Mouse (Mus musculus): ENCODE measurements at regions not wholly inside any gene's neighbourhood (a gene's known extent, or its start where the extent isn't known, plus 50 kb on each side); places are given as distances from the start of the nearest gene placed in this dataset.

- no peaks in the 10 kb centered on the region for H3K4me1 ChIP-seq (replicated peaks)
- no peak overlapping the region for H3K4me2 ChIP-seq (replicated peaks)
- 91% methylated on average over 3 of the region's 3 CpGs for WGBS
- H3K36me3 ChIP-seq, result no peaks in the 10 kb centered on the region
- no peaks in the 10 kb centered on the region; the same call in 1 of the 2 replicates for H3K9me3 ChIP-seq
- H3K9ac ChIP-seq, result no peak overlapping the region
- ATAC-seq, result no peak
- H3K27ac ChIP-seq, result no peak overlapping the region
- no peak overlapping the region for H3K4me3 ChIP-seq (replicated peaks)
- no peaks in the 10 kb centered on the region for H3K27me3 ChIP-seq (replicated peaks)
Observed at GRCm38 (mm10) chr12:96117553-96117952, 425.5 kb downstream of the Flrt2 start.

DNA sequence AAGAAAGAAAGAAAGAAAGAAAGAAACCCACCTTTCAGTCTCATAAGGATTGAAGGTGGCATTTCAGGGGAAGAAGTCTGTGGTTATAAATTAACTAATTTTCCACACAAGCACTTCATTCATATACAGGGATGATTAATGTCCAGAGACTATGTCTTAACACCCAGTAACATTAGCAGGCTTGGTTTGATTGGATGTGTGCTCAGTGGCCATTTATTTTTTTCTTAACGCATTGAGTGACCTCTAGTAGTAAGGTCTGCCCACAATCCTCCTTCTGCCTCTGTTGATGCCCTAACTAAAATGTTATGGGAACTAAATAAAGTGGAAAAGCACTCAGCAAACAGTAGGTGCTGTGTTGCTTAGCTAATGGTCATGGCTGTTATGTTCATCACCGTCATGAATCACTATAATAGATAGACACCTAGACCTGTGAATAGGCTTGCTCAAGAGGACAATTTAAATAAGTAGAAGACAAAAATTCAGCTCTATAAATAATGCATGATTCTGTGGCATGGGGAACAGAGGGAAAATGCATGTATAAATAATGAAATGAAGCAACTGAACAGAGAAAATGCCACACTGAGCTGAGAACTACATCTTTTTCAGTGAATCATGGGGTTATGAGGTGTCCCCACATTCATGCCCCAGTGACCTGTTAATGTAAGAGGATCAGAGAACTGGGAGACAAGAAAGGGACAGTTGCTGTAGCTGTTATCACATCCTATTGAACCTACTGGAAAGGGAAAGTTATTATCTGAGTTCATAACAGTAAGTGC is 432.3 kb downstream of the Flrt2 start:
- Histone ChIP-seq H3K9ac (no peak overlapping the region), H3K27me3 (replicated peaks) (no peaks in the 10 kb centered on the region), H3K9me3 (no peaks in the 10 kb centered on the region), H3K4me1 (replicated peaks) (no peaks in the 10 kb centered on the region), H3K4me2 (replicated peaks) (no peak overlapping the region), H3K4me3 (replicated peaks) (no peak overlapping the region), H3K36me3 (no peaks in the 10 kb centered on the region), H3K27ac (no peak overlapping the region)
- 86% methylated on average over 2 of the region's 2 CpGs for WGBS
- ATAC-seq, result no peak

GRCm38 (mm10) chr12:96129870-96130454 is 437.9 kb downstream of the Flrt2 start:
- no peak for ATAC-seq
- Histone ChIP-seq H3K9ac (no peak overlapping the region), H3K9me3 (no peaks in the 10 kb centered on the region), H3K4me3 (replicated peaks) (no peak overlapping the region), H3K4me2 (replicated peaks) (no peak overlapping the region), H3K4me1 (replicated peaks) (no peaks in the 10 kb centered on the region), H3K36me3 (no peaks in the 10 kb centered on the region), H3K27ac (no peak overlapping the region), H3K27me3 (replicated peaks) (no peaks in the 10 kb centered on the region)
- WGBS, result 80% methylated on average over 4 of the region's 4 CpGs

DNA sequence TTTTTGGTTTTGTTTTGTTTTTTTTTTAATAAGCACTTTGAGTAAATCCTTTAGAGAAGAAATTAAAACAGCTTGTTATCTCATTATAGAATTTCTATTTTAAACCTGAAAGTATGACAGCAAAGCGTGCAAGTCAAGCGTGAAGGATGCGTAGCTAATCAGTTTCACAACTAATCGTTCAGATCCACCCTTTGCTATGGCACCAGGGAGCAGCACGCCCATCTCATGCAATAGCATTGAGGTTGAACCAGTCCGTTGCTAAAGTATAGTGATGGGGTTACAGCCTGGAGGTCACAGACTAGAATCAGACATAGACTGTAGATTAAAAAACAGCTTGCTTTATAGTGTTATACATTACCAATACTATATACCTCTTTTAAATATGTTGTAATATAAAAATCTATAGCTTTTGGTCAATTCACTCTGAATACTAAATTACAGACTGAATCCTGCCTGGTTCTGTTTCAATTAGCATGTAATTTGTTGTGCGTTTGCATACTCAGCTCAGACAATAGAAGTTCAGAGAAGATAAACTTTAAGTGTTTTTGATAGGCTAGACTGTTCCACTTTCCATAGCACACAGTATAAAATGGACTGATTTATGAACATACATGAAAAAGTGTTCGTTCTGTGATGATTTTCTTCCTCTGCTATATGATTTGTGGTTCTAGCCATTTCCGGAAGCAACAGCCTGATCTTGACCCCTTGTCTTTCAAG is 438.9 kb downstream of the Flrt2 start:
- Histone ChIP-seq H3K4me3 (replicated peaks) (no peak overlapping the region), H3K36me3 (no peaks in the 10 kb centered on the region), H3K9ac (no peak overlapping the region), H3K4me1 (replicated peaks) (no peaks in the 10 kb centered on the region), H3K27ac (no peak overlapping the region), H3K4me2 (replicated peaks) (no peak overlapping the region), H3K27me3 (replicated peaks) (no peaks in the 10 kb centered on the region), H3K9me3 (no peaks in the 10 kb centered on the region)
- WGBS, result 86% methylated on average over 9 of the region's 9 CpGs
- ATAC-seq, result no peak

GRCm38 (mm10) chr12:96134136-96134535 is 442.1 kb downstream of the Flrt2 start:
- no peak overlapping the region for H3K27ac ChIP-seq
- no peak overlapping the region for H3K4me3 ChIP-seq (replicated peaks)
- H3K36me3 ChIP-seq, result no peaks in the 10 kb centered on the region
- H3K4me1 ChIP-seq (replicated peaks), result no peaks in the 10 kb centered on the region
- no peak for ATAC-seq
- no peaks in the 10 kb centered on the region for H3K27me3 ChIP-seq (replicated peaks)
- H3K4me2 ChIP-seq (replicated peaks), result no peak overlapping the region
- no peak overlapping the region for H3K9ac ChIP-seq
- WGBS, result 41% methylated on average over 5 of the region's 5 CpGs
- H3K9me3 ChIP-seq, result no peaks in the 10 kb centered on the region

- Histone ChIP-seq H3K9ac (no peak overlapping the region), H3K27ac (no peak overlapping the region), H3K36me3 (no peaks in the 10 kb centered on the region), H3K27me3 (replicated peaks) (no peaks in the 10 kb centered on the region), H3K4me2 (replicated peaks) (no peak overlapping the region), H3K9me3 (no peaks in the 10 kb centered on the region), H3K4me3 (replicated peaks) (no peak overlapping the region), H3K4me1 (replicated peaks) (no peaks in the 10 kb centered on the region)
- WGBS, result 73% methylated on average over 2 of the region's 2 CpGs
- no peak for ATAC-seq
Observed at GRCm38 (mm10) chr12:96141748-96142147, 449.7 kb downstream of the Flrt2 start.

DNA sequence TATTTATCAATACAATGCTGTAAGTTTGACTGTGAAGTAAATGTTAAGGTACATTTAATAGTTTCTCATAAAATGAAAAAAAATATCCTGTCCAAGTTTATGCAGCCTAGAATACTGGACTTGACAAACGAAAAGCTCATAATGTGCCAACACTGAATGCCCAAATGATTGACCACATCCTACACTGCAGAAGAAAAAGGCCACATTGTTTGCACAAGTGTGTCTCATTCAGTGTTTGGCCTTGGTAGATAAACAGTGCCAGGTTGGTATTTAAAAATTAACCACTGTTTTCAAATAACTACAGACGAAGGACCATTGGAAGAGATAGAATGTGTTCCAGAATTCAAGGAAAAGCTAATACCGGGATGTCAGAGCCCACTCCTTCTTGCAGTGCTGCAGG is 462.1 kb downstream of the Flrt2 start:
- Histone ChIP-seq H3K27me3 (replicated peaks) (no peaks in the 10 kb centered on the region), H3K9me3 (no peaks in the 10 kb centered on the region), H3K27ac (no peak overlapping the region), H3K36me3 (no peaks in the 10 kb centered on the region), H3K4me2 (replicated peaks) (no peak overlapping the region), H3K9ac (no peak overlapping the region), H3K4me3 (replicated peaks) (no peak overlapping the region), H3K4me1 (replicated peaks) (no peaks in the 10 kb centered on the region)
- WGBS, result 55% methylated on average over 3 of the region's 3 CpGs
- no peak for ATAC-seq

GRCm38 (mm10) chr12:96167551-96167950 is 475.5 kb downstream of the Flrt2 start:
- Histone ChIP-seq H3K9ac (no peak overlapping the region), H3K4me2 (replicated peaks) (no peak overlapping the region), H3K27ac (no peak overlapping the region), H3K9me3 (no peaks in the 10 kb centered on the region), H3K36me3 (no peaks in the 10 kb centered on the region), H3K4me1 (replicated peaks) (no peaks in the 10 kb centered on the region), H3K4me3 (replicated peaks) (no peak overlapping the region), H3K27me3 (replicated peaks) (no peaks in the 10 kb centered on the region)
- 91% methylated on average over 1 of the region's 1 CpGs for WGBS
- ATAC-seq, result no peak

DNA sequence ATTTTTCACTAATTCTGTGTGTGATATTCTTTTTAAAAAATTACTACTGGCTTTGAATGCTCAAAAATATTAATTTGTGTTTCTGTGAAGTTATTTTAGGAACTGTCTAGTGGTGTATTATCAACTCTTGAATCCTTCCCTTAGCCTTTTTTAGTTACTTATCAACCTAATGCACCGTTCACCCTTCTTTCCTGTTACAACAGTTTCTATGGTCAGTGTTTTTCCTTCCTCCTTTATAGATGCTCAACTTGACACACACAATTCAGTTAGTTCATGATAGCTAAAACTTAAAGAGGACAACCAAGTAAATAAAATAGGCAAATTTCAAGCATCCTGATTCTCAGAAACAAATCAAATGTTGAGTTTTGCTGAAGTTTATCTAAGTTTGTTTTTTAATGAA is 506.9 kb downstream of the Flrt2 start:
- ATAC-seq, result no peak
- Histone ChIP-seq H3K36me3 (no peaks in the 10 kb centered on the region), H3K27ac (no peak overlapping the region), H3K4me3 (replicated peaks) (no peak overlapping the region), H3K4me2 (replicated peaks) (no peak overlapping the region), H3K9ac (no peak overlapping the region), H3K27me3 (replicated peaks) (no peaks in the 10 kb centered on the region), H3K9me3 (no peaks in the 10 kb centered on the region), H3K4me1 (replicated peaks) (no peaks in the 10 kb centered on the region)
- WGBS, result 69% methylated on average over 1 of the region's 1 CpGs

DNA sequence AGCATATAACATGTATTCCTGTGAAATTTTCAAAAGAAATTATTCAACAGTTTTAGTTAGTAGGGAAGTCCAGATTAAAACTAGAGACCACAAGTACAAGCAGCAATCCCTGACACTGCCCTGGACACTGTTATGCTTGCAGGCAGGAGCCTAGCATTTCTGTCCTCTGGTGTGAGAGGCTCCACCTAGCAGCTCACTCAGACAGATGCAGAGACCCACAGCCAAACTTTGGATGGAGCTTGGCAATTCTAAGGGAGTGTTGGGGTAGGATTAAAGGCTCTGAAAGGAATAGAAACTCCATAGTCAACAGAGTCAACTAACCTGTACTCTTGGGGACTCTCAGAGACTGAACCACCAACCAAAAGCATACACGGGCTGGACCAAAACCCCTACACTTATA is 509.8 kb downstream of the Flrt2 start:
- no peak for ATAC-seq
- Histone ChIP-seq H3K4me3 (replicated peaks) (no peak overlapping the region), H3K27ac (no peak overlapping the region), H3K4me1 (replicated peaks) (no peaks in the 10 kb centered on the region), H3K27me3 (replicated peaks) (no peaks in the 10 kb centered on the region), H3K4me2 (replicated peaks) (no peak overlapping the region), H3K9me3 (no peaks in the 10 kb centered on the region), H3K36me3 (no peaks in the 10 kb centered on the region), H3K9ac (no peak overlapping the region)
- 88% methylated on average over 1 of the region's 1 CpGs for WGBS

- WGBS, result 77% methylated on average over 1 of the region's 1 CpGs
- no peak for ATAC-seq
Observed at GRCm38 (mm10) chr12:96226446-96226845, 534.4 kb downstream of the Flrt2 start.

GRCm38 (mm10) chr12:96228714-96229113 is 536.7 kb downstream of the Flrt2 start:
- Histone ChIP-seq H3K4me1 (replicated peaks) (no peaks in the 10 kb centered on the region), H3K27ac (no peak overlapping the region), H3K4me3 (replicated peaks) (no peak overlapping the region), H3K36me3 (no peaks in the 10 kb centered on the region), H3K27me3 (replicated peaks) (no peaks in the 10 kb centered on the region), H3K4me2 (replicated peaks) (no peak overlapping the region), H3K9me3 (no peaks in the 10 kb centered on the region), H3K9ac (no peak overlapping the region)
- no peak for ATAC-seq
- 84% methylated on average over 3 of the region's 3 CpGs for WGBS

More at GRCm38 (mm10) chr12:96226446-96226845, 534.4 kb downstream of the Flrt2 start:
- Histone ChIP-seq H3K4me2 (replicated peaks) (no peak overlapping the region), H3K9ac (no peak overlapping the region), H3K4me1 (replicated peaks) (no peaks in the 10 kb centered on the region), H3K27me3 (replicated peaks) (no peaks in the 10 kb centered on the region), H3K27ac (no peak overlapping the region), H3K4me3 (replicated peaks) (no peak overlapping the region), H3K9me3 (no peaks in the 10 kb centered on the region), H3K36me3 (no peaks in the 10 kb centered on the region)

Measured in intestine, embryonic 15.5 days (tissue).